Mouse (Mus musculus) neural tube, embryonic 12.5 days (tissue): ENCODE results near the gene Eml1. TPM values are rescaled to one million over a fixed set of nuclear protein-coding genes. Genes with fewer than 3 reads are reported as not detected.

Experiments
- polyA plus RNA-seq: library from polyadenylated mRNA; unstranded; fragments of >200 nt; fragmentation: Nextera tagmentation; extraction: Ambion mirVana; gene quantifications from 2 replicates; pipeline ENCODE4 v1.2.1, GENCODE M21; 2016

Eml1 gene
- polyA plus RNA-seq, 1 experiment from 2014 or later, result 122 TPM

Other genes starting within 250 kb of the Eml1 start
- gene Setd3, start 191.6 kb upstream of the Eml1 start, polyA plus RNA-seq, result 104 and 114 TPM in 2 replicates
- gene Ccnk, start 191.4 kb upstream of the Eml1 start, polyA plus RNA-seq, result 3.2 and 3.8 TPM in 2 replicates
- 14.5 and 20.4 TPM in 2 replicates for gene Ccdc85c, start 95.5 kb upstream of the Eml1 start, polyA plus RNA-seq
- 2.1 and 2.3 TPM in 2 replicates for gene Hhipl1, start 64.7 kb upstream of the Eml1 start, polyA plus RNA-seq
- 12.7 and 19.0 TPM in 2 replicates for gene Cyp46a1, start 36.6 kb upstream of the Eml1 start, polyA plus RNA-seq
- gene Evl, start 183.8 kb downstream of the Eml1 start, polyA plus RNA-seq, result 151 and 156 TPM in 2 replicates